Mouse (Mus musculus): ENCODE data around the gene Ptger4.

Gene Ptger4

GRCm38 (mm10) chr15:5243959-5244905, at the start of gene Ptger4:
Ptger4 (minus strand) TSS chr15:5244187.
- ATAC-seq (ENCODE audit: insufficient number of reproducible peaks, low FRiP score, low TSS enrichment): peak; percentile 70

- no peak for ATAC-seq (ENCODE audit: insufficient number of reproducible peaks, low FRiP score, low TSS enrichment)
Observed at GRCm38 (mm10) chr15:5288412-5288811, 44.4 kb upstream of the Ptger4 start.

GRCm38 (mm10) chr15:5287072-5287471, 43.1 kb upstream of the Ptger4 start:
- no peak for ATAC-seq (ENCODE audit: insufficient number of reproducible peaks, low FRiP score, low TSS enrichment)

GRCm38 (mm10) chr15:5281316-5281715, 37.3 kb upstream of the Ptger4 start:
- no peak for ATAC-seq (ENCODE audit: insufficient number of reproducible peaks, low FRiP score, low TSS enrichment)

GRCm38 (mm10) chr15:5279831-5280230, 35.8 kb upstream of the Ptger4 start:
- no peak for ATAC-seq (ENCODE audit: insufficient number of reproducible peaks, low FRiP score, low TSS enrichment)

GRCm38 (mm10) chr15:5278525-5278924, 34.5 kb upstream of the Ptger4 start:
- ATAC-seq (ENCODE audit: insufficient number of reproducible peaks, low FRiP score, low TSS enrichment): no peak

- no peak for ATAC-seq (ENCODE audit: insufficient number of reproducible peaks, low FRiP score, low TSS enrichment)
Observed at GRCm38 (mm10) chr15:5273981-5274380, 30.0 kb upstream of the Ptger4 start.

GRCm38 (mm10) chr15:5266095-5266494, 22.1 kb upstream of the Ptger4 start:
- ATAC-seq (ENCODE audit: insufficient number of reproducible peaks, low FRiP score, low TSS enrichment): no peak

GRCm38 (mm10) chr15:5262874-5263504, 19.0 kb upstream of the Ptger4 start:
- ATAC-seq (ENCODE audit: insufficient number of reproducible peaks, low FRiP score, low TSS enrichment): no peak

- no peak for ATAC-seq (ENCODE audit: insufficient number of reproducible peaks, low FRiP score, low TSS enrichment)
Observed at GRCm38 (mm10) chr15:5262095-5262667, 18.2 kb upstream of the Ptger4 start.

GRCm38 (mm10) chr15:5261004-5261403, 17.0 kb upstream of the Ptger4 start:
- no peak for ATAC-seq (ENCODE audit: insufficient number of reproducible peaks, low FRiP score, low TSS enrichment)

GRCm38 (mm10) chr15:5260183-5260582, 16.2 kb upstream of the Ptger4 start:
- ATAC-seq (ENCODE audit: insufficient number of reproducible peaks, low FRiP score, low TSS enrichment): no peak

- no peak for ATAC-seq (ENCODE audit: insufficient number of reproducible peaks, low FRiP score, low TSS enrichment)
Observed at GRCm38 (mm10) chr15:5250182-5250581, 6.2 kb upstream of the Ptger4 start.

GRCm38 (mm10) chr15:5243036-5243958, 690 bp downstream of the Ptger4 start:
- ATAC-seq (ENCODE audit: insufficient number of reproducible peaks, low FRiP score, low TSS enrichment): no peak

GRCm38 (mm10) chr15:5242241-5243035, 1.5 kb downstream of the Ptger4 start:
- no peak for ATAC-seq (ENCODE audit: insufficient number of reproducible peaks, low FRiP score, low TSS enrichment)

- no peak for ATAC-seq (ENCODE audit: insufficient number of reproducible peaks, low FRiP score, low TSS enrichment)
Observed at GRCm38 (mm10) chr15:5241304-5242201, 2.4 kb downstream of the Ptger4 start.

- ATAC-seq (ENCODE audit: insufficient number of reproducible peaks, low FRiP score, low TSS enrichment): no peak
Observed at GRCm38 (mm10) chr15:5240360-5240759, 3.6 kb downstream of the Ptger4 start.

- no peak for ATAC-seq (ENCODE audit: insufficient number of reproducible peaks, low FRiP score, low TSS enrichment)
Observed at GRCm38 (mm10) chr15:5239901-5240300, 4.1 kb downstream of the Ptger4 start.
